Mouse (Mus musculus): ENCODE measurements around the gene Edem1.

Gene Edem1

GRCm38 (mm10) chr6:108828234-108828868, at the start of gene Edem1:
Gene Edem1, plus strand, starts transcription at chr6:108828641.
- DNase-seq: peak; percentile 92 to 94

GRCm38 (mm10) chr6:108781865-108782264, 46.6 kb upstream of the Edem1 start:
- DNase-seq: no peak

GRCm38 (mm10) chr6:108782526-108783183, 45.8 kb upstream of the Edem1 start, which contains the start of gene Arl8b:
Gene Arl8b, plus strand, starts transcription at chr6:108783099.
- peak; percentile 98 to 99 for DNase-seq

GRCm38 (mm10) chr6:108783184-108783881, 45.1 kb upstream of the Edem1 start:
- DNase-seq: peak in 1 of 2 experiments; percentile 65

- no peak for DNase-seq
Observed at GRCm38 (mm10) chr6:108784056-108784455, 44.4 kb upstream of the Edem1 start.

GRCm38 (mm10) chr6:108784796-108785195, 43.6 kb upstream of the Edem1 start:
- DNase-seq: no peak

GRCm38 (mm10) chr6:108785551-108785950, 42.9 kb upstream of the Edem1 start:
- DNase-seq: no peak

GRCm38 (mm10) chr6:108791498-108791897, 36.9 kb upstream of the Edem1 start:
- DNase-seq: no peak

GRCm38 (mm10) chr6:108795912-108796311, 32.5 kb upstream of the Edem1 start:
- no peak for DNase-seq

- DNase-seq: peak; percentile 18 to 24
Observed at GRCm38 (mm10) chr6:108796706-108797105, 31.7 kb upstream of the Edem1 start.

GRCm38 (mm10) chr6:108805194-108805593, 23.2 kb upstream of the Edem1 start:
- peak in 1 of 2 experiments; percentile 49 for DNase-seq

- no peak for DNase-seq
Observed at GRCm38 (mm10) chr6:108805871-108806270, 22.6 kb upstream of the Edem1 start.

GRCm38 (mm10) chr6:108807446-108807845, 21.0 kb upstream of the Edem1 start:
- peak in 1 of 2 experiments; percentile 18 for DNase-seq

GRCm38 (mm10) chr6:108808786-108809185, 19.7 kb upstream of the Edem1 start:
- DNase-seq: no peak

GRCm38 (mm10) chr6:108810237-108810636, 18.2 kb upstream of the Edem1 start:
- peak; percentile 18 to 48 for DNase-seq

- no peak for DNase-seq
Observed at GRCm38 (mm10) chr6:108812134-108812533, 16.3 kb upstream of the Edem1 start.

- no peak for DNase-seq
Observed at GRCm38 (mm10) chr6:108817510-108817909, 10.9 kb upstream of the Edem1 start.

GRCm38 (mm10) chr6:108824816-108825545, 3.5 kb upstream of the Edem1 start:
- no peak for DNase-seq

GRCm38 (mm10) chr6:108826070-108826469, 2.4 kb upstream of the Edem1 start:
- DNase-seq: no peak

- DNase-seq: no peak
Observed at GRCm38 (mm10) chr6:108827336-108827920, 1.0 kb upstream of the Edem1 start.

- peak in 1 of 2 experiments; percentile 35 for DNase-seq
Observed at GRCm38 (mm10) chr6:108828872-108829271, 431 bp downstream of the Edem1 start.

All from cerebellum, postnatal 14 days (tissue).